Mouse (Mus musculus) leukemia stem cell, adult 10-12 weeks (primary cell): ENCODE data around the gene Pou6f2. TPM values are rescaled to one million over a fixed set of nuclear protein-coding genes. Genes with fewer than 3 reads are reported as not detected.

Experiments
- polyA plus RNA-seq: library from polyadenylated mRNA; stranded (reverse); fragments of >175 nt; gene quantifications from 2 replicates; pipeline ENCODE4 v1.2.3, GENCODE M21; 2012; ENCODE audit warnings: low replicate concordance

The Pou6f2 gene
- 0.24 TPM in 1 of 2 replicates, not detected in the other for polyA plus RNA-seq

GRCm38 (mm10) chr13:18397586-18397985 is at the start of gene Pou6f2:
Pou6f2 (minus strand) TSS chr13:18397686.

